Mouse (Mus musculus) bone marrow, adult 2 months (tissue): ENCODE measurements around the gene Nphp4.

Experiments used
- CTCF ChIP-seq: fragments of 200-500 bp; IDR thresholded peaks from 2 replicates; pipeline ENCODE4 v1.5.1; 2011; ENCODE audit warnings: low read length, control low read depth; ENCODE audit not compliant: control insufficient read depth, insufficient read depth
- POLR2A ChIP-seq: fragments of 200-500 bp; IDR thresholded peaks from 2 replicates; pipeline ENCODE4 v1.6.1; 2011; ENCODE audit warnings: low read depth, mild to moderate bottlenecking, control low read depth, low read length, borderline replicate concordance; ENCODE audit not compliant: control insufficient read depth

- TF ChIP-seq POLR2A, result no peak
- no peak for TF ChIP-seq CTCF
Observed at GRCm38 (mm10) chr4:152463147-152463546, 13.4 kb upstream of the Nphp4 start.
